Mouse (Mus musculus) urinary bladder, postnatal 4 days (tissue): Measurements from ENCODE around the gene Acap1.
A peak's percentile ranks its signal among the peaks of the same experiment; 100 is the strongest.

ENCODE experiments used
- DNase-seq, 2 experiments: peaks; one replicate each; pipeline ENCODE4 v3.0.0; 2021 to 2022; ENCODE audit warnings: low spot score in 2 of 2

Acap1 gene

DNA sequence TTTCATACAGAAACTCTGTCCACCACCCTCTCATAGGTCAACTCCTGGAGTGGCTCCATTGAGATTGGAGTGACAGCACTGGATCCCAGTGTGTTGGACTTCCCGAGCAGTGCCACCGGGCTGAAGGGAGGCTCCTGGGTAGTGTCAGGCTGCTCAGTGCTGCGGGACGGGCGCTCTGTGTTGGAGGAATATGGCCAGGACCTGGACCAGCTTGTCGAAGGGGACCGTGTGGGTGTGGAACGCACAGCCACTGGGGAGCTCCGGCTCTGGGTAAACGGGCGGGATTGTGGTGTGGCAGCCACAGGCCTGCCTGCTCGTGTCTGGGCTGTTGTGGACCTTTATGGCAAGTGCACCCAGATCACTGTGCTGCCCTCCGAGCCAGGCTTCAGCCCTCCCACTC, 7.6 kb upstream of the Acap1 start:
- DNase-seq: no peak

DNA sequence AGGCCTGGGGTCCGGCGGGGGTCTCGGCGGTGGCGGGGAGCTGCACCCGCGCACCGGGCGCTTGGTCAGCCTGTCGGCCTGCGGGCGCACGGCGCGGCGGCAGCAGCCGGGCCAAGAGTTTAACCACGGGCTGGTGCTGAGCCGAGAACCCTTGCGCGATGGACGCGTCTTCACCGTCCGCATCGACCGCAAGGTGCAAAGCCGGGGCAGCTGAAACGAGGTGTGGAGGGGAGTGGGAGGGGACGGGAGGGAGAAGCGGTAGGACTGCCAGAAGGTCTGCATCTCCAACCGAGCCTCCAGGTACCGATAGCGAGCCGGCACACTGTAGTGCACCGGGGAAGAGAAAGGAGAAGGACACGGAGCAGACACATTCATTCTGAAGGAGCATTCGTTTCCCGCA, 6.7 kb upstream of the Acap1 start:
- no peak for DNase-seq

DNA sequence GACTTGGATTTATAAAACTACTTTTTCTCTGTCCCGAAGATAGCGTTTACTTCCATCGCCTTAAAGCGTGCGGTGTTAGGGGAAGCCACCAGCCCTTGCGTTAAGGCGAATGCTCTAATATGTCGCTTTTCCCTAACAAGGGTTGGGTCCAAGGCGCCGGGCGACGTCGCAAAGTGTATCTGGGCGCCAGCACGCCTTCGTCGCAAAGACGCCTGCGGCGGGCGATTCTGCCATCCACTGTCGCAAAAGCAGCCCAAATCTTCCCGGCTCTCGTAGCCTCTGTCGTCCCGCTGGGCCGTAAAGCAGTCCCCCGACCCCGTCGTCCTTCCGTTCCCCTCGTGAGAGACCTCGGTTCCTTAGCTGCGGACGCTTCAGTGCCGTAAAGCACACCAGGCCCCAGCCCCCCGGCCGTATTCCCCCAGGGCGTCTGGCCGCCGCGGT, 6.1 kb upstream of the Acap1 start:
- DNase-seq: peak; percentile 93

DNA sequence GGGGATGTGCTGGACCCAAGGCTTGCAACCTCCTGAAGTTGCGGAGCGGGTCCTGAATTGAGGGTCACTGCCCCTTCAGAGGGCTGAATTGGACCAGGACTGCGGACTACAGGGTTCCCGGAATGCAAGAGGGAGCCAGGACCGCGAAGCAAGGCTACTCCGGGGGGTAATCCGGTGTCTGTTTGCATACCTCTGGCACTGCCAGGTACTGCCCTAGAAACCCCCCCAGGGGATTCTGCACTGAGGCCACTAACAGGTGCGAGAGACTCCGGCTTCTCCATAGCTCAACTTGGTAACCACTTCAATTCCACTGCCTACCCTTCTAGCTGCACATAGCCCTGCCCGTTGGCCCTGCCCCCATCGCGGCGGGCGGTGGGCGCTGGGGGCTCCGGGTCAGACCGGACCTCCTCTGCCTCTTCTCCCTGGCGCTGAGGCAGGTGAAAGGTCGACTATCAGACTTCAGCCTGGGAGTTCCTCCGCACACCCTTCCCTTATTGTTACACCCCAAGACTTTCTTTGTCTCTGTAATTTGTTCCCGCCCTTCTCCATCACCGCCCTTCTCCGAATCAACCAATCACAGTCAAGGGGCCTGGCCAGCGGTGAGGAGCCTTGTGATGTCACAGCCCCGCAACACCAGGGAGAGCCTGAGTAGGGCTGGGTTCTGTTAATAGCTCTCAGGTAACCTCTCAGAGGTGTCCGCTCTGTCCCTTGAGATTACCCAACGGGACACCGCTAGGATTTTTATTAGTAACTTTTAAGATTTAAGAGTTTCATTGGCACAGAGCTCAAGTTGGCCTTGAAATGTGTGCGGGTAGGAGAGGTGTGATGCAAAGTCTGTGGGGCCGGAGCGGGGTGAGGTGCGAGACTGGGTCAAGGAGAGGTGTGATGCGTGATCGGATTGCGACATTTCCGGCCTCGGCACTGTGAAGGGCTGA, 5.4 kb upstream of the Acap1 start, which contains the start of the genes 2810408A11Rik and Neurl4:
Gene 2810408A11Rik, minus strand, starts transcription at position 517 of the 935 bp plus-strand sequence.
Gene Neurl4, plus strand, starts transcription at position 602 of the 935 bp plus-strand sequence.
- peak; percentile 86 to 87 for DNase-seq

DNA sequence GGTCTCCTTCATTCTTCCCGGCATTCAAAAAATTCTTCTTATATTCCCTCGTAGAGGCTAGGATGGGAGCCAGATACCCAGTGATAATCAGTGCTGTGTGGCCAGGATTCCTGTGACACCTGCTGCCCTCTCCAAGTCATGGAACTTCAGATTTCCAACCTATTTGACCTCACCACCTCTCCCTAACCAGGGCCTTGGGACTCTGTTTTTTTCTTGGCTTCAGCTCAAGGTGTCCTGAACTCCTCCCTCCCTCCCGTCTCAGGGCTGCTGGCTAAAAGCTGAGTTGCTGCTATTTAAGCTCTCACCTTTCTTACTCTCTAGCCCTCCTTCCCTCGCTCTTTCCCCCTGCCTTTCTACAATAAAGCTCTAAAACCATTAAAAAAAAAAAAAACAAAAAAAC, 4.5 kb upstream of the Acap1 start:
- no peak for DNase-seq

DNA sequence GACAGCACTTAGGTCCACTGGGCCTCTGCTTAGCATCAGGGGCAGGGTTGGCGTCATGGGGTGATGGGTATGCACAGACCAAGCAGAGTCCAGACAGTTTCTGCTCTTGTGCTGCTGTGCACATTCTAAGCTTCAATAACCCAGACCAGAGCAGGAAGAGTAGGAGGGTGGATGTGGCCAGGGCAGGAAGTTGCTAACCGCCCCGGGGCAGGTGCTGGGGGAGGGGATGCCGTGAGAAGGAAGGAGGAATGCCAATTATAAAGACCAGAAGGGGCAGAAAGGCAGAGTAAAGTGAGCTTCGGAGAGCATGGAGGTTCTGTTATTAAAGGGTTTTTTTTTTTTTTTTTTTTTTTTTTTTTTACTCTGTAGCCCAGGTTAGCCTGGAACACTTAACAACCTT, 668 bp downstream of the Acap1 start:
- no peak for DNase-seq

DNA sequence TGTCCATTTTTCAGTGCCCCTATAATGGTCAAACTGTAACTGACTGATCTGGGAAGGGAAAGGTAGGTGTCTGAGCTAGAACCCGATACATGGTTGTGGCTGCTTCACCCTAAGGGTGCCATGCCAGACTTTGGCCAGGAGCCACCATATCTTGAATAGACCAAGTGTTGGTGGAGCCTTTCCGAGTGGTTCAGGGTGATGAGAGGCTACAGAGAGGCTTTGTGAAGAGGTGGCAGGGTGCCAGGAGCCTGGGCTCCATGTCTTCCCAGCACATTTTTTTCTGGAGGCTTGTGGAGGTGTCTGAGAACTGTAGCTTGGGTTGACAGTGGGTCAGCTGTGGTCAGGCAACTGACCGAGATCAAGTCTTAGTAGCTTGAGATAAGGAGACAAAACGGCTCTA, 3.9 kb downstream of the Acap1 start:
- no peak for DNase-seq

DNA sequence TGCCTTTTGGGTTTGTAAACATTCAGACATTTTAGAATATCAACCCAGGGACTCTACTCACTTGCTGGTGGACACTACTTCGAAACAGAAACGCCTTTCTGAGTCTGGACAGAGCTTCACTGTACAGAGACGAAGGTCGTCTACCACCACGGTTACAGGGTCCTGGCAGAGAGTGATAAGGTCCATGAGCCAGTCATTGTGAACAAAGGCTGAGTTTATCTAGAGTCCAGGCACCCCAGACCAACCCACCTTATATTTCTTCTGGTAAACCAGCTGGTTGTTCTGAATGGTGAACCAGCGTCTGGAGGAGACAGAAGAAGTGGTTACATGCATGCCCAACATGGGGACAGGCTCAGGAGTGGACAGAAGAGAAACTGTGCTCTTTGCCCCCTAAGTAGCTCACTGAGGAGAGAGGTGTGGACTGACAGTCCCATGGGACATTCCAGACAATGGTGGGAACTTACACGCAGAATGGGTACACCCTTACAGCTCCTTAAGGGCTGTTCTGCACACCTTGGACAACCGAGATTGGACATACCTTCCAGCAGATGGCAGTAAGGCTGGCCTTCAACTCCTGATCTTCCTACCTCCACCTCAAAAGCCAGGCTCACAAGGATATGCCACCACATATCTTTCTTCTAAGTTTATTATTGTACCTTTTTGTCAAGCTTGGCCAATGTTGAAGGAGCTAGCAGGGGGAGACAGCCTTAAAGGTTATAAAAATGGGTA, 8.3 kb downstream of the Acap1 start:
- no peak for DNase-seq

DNA sequence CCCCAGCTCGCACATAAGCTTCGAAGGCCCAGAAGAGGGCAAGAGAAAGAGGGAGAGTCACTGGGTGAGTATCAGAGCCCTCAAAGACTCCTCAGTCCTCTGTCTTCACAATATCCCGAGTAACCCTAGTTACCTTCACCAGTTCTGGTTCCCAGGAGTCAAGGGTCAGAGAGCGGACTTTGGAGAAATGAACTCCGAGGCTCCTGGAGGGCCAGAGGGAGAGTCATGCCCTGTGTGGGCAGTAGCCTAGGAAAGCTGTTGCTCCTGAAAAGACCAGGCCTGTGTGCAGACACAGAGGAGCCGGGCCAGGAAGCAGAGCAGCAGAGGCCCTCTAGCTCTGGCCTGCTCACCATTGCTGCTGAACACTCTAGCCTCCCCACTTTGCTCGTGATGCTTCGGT, 10.7 kb downstream of the Acap1 start:
- no peak for DNase-seq

DNA sequence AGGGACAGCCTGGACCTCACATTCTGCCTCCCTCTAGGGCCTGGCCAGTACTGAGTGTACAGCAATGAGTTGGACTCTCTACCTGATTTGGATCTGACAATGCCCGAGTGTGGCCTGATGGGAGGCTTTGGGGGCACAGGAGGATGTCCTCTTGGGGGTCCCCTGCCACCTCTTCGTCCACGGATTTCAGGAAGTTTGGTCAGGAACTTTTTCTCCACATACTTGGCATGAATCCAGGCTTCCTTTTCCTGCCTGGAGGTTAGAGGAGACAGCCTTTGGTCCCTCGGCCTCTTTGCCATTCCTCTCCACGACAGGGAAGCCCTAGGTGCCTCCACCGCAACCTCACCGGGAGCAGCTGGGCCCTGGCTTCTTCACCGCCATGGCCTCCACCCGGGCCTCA, 11.1 kb downstream of the Acap1 start:
- no peak for DNase-seq

DNA sequence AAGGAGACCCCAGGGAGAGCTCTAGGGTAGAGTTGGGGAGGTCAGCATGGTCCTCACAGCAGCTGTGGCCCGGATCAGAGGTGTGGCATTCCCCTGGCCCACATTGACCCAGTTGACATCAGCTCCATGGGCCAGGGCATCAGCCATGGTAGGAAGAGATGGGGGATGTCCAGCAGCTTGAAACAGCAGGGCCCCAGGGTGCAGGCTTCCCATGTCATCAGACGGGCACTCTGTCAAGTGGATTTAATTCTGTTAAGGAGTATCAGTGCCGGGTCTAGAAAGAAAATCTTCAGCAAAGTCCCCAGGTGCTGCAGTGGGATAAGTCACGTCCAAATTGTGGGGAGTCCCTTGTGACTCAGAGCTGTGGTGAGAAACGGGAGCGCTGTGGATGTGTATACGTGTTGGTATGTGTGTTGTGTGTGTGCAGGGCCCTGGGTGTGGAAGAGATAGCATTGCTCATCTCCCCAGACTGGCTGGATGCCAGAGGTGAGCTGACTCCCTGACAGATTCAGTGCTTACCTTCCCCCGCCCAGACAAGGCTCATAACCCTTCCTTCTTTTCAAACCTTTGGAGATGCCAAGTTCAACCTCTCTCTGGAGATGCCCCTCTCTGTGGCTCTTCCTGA, 11.7 kb downstream of the Acap1 start:
- no peak for DNase-seq

DNA sequence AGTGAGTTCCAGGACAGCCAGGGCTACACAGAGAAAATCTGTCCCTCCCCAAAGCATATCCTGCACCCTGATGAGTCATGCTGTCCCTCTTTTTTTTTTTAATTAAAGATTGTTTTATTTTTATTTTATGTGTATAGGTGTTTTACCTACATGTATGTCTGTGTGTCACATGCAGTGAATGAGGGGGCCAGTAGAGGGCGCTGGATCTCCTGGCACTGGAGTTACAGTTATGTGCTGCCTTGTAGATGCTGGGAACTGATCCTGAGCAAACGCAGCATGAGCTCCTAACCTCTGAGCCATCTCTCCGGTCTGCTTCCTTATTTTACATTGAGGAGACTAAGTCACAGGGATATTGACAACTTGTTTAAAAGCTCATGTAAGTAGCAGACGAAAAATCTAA, 12.3 kb downstream of the Acap1 start:
- DNase-seq: no peak

DNA sequence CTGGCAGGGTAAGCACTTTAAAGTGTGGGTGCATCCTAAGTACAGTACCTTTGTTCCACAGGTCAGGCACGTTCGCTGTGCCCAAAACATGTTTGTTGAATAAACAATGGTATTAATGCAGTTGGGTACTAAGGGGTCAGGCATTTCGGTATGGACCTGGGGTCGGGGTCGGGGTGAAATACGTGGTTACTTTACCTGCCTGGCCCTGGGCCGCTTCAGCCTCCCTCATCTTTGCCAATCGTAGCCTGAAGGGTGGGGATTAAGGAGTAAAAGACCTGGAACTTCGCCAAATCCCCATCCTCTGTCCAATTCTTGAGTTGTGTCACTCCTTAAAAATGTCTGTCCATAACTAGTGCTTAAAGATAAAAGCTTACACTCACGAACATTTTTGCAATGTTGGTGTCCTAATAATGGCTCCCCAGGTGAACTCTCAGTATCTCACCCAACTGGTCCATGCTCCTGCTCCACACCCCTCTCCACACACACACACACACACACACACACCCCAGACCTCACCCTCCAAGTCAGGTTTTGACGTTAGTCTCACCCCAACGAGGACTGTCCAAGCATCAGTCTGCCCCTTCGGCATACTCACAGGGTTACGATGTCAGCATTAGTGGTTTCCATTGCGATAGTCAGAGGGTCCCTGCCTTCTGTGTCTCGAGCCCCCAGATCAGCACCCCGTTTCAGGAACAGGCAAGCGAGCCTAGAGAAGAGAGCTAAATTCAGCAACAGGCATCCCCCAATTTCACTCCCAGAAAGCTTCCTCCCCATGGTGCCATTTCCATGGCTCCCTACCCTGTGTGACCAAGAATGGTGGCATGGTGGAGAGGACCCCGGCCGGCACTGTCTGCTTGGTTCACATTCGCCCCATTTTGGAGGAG, 13.3 kb downstream of the Acap1 start:
- DNase-seq: no peak

DNA sequence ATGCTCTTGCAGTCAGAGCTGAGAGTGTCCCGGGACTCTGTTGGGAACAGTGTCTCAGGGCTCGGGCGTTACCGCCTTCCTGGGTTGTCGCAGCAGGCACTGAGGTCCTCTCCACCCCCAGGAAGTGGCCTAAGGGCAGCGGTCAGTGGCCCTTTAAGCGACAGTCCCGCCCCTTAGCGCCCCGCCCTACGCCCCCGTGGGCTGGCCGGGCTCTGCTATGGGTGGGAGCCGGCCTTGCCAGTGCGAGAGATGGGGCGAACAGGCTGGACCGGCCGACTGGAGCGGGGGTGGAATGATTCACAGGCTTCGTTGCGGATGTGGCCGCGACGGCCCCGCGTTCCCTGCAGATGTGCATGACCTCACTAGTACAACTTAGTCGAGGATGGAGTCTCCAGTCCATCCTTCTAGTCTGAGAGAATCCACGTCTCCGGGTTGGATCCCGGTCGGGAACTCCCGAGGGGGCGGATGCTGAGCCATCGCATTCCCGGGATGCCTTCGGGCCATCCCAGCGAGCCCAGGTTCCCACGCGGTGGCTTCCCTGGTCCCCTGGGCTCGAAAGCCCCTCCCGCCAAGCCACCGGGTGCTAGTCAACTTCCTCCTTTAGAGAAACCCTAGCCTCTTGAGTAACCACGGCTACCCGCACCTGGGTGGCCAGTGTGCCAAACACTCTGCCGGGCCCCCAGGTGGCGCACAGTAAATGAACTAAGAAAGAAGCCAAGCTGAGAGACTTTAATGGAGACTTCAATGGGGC, 14.3 kb downstream of the Acap1 start, which contains the start of gene Kctd11:
Gene Kctd11, minus strand, starts transcription at position 554 of the 751 bp plus-strand sequence.
- peak; percentile 88 for DNase-seq

DNA sequence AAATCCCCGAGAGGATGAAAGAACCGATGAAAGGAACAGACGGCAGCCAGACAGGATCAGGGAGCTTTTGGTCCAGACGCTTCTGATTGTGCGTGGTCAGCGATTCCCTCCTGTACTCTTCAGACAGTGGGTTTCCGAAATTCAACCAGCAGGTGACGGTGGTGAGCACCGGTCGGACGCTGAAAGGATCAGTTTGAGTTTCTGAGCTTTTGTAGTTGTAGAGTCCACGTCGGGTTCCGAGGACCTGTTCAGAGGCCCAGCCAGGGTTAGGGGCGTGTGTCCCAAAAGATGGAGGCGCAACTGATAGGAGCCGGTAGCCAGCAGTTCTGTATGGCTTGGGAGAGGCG, 14.9 kb downstream of the Acap1 start:
- peak in 1 of 2 experiments; percentile 75 for DNase-seq

DNA sequence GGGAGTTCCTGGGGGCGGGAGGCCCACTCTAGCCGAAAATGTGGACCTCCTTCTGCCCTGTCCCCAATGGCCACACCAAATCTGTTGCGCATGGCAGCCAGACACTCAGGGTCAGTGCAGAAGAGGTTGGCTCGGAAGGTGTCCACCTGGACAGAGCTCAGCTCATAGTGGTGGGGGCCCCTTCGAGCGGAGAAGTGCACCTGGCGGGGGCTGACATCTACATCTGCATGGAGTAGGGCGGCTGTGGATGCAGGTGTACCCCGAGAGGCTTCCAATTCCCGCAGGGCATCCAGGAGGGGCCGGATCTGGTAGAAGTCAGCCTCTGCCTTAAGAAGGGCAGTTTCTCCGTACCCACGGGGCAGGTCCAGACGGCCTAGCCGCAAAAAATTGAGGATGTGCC, 15.6 kb downstream of the Acap1 start:
- DNase-seq: no peak

DNA sequence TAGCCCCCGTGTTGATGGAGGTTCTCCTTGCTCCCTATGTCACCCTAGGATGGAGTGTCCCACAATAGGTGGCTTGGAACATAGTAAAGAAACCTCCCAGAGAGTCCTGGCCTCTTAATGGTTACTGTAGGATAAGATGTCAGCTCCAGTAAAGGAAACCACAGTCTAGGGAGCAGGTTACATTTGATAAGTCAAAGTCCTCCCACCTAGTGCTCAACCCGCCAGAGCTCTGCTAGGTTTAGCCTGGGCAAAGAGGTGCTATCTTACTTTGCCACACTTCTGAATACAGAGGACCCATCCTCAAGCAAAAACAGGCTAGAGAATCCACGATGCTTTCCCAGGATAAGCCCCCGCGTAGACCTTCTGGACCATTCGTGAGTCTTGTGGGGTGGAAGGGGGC, 16.4 kb downstream of the Acap1 start:
- DNase-seq: no peak

DNA sequence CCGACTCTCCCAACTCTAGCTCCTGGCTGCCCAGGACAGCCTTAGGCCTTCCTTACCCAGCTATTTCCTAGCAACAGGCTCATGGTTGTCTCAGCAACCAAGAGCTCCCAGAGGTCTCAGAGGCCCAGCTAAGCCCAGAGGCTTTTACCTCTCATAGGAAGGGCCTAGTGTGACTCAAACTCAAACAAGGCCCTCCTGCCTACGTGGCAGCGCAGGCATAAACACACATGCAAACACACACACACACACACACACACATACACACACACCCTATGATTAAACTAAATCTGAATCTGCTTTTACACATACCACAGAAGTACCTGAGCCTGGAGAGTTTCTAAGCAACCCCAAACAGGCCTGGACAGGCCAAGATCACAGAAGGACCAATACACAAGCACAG, 16.9 kb downstream of the Acap1 start:
- DNase-seq: no peak

DNA sequence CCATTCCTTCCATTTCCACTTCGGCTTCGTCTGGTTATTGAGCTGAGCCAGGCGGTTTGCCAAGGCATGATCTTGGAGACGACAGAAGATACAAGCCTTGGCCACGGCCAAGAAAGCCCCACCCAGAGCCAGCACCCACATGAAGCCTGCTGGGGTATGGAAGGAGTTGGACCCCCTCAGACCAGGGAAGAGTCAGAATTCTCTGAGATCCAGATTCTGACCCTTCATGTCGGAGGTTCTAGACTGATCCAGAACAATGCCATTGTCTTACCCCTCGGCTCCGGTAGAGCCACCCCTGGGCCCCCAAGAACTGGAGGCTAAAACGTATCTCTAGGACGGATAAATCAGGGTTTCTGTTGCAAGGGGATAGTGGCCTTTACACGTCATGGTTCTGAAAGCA, 17.5 kb downstream of the Acap1 start, which contains the start of gene Tmem95:
Gene Tmem95, minus strand, starts transcription at position 141 of the 400 bp plus-strand sequence.
- no peak for DNase-seq

DNA sequence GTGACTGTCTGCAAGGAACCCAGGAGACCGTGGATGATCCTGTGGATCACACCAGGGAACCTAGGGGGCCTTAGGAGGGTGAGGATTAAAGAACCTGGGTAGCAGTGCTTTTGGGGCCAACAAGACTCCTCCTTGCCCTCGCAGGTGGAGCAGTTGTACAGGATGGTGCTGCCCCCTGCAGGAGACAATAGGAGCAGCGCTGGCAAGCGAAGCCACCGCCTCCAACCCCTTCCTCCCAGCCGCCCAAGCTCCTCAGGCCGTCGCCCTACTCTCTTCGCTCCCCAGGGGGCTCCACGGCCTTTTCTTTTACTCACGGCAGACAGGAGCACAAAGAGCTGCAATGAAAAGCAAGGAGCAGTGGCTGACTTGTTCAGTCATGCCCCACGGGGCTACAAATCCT, 18.5 kb downstream of the Acap1 start:
- peak; percentile 85 to 92 for DNase-seq

DNA sequence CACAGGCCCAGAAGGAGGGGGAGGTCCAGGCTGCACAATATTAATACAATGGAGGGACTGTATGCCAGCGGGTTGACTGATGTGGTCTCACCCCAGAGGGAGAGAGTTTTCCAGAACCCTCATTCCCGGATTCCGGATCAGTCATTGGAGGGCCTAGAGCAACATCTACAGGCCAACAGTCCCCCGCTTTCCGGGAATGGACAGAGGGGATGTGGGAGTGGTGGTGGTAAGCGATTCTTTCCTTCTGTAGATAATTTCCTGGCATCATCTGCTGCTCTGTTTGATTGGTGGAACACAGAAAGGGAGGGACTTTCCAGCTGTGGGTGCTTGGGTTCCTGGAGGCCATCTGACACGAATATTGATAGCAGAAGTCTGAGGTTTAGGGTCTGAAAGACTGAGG, 19.2 kb downstream of the Acap1 start:
- no peak for DNase-seq
